Mouse (Mus musculus) embryo, embryonic 11 days (tissue): ENCODE data around the gene Zfp583.
"Not testable (repeated sequence)": the region's sequence is repeated elsewhere in the genome, so short reads cannot be mapped to it uniquely, and the experiment has no call there.

ENCODE experiments used
- DNase-seq: peaks from one replicate; pipeline ENCODE4 v3.0.0-alpha.2; 2015

The Zfp583 gene

GRCm38 (mm10) chr7:6331233-6331956 is at the start of gene Zfp583:
Gene Zfp583, minus strand, starts transcription at chr7:6331285.
- peak; percentile 94 for DNase-seq

DNA sequence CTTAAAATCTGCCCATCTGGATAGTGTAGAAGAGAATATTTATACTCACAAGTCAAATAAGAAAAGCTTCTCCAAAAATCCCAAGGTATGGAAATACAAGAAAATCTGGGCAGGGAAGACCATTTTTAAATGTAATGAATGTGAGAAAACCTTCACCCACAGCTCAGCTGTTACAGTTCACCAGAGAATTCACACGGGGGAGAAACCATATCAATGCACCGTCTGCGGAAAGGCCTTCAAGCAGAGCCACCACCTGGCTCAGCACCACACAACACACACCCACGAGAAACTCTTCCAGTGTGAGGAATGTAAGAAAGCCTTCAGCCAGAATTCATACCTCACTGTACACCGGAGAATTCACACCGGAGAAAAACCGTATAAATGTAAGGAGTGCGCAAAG is 47.4 kb upstream of the Zfp583 start:
- DNase-seq = no peak

DNA sequence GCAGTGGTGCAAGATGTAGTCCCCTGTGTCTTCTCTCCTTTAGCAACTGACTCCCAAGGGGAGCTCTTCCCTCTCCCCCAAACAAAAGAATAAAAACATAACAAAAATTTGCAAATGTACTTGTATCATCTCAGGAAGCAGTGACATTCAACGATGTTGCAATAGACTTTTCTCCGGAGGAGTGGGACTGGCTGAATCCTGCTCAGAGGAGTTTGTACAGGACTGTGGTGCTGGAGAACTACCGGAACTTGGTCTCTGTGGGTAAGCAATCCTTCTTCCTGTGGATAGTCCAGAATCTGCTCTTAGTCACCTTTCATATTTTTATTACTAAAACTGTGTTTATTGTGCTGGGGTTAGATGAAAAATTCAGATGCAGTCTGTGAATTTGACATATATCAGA is 41.9 kb upstream of the Zfp583 start:
- DNase-seq = no peak

DNA sequence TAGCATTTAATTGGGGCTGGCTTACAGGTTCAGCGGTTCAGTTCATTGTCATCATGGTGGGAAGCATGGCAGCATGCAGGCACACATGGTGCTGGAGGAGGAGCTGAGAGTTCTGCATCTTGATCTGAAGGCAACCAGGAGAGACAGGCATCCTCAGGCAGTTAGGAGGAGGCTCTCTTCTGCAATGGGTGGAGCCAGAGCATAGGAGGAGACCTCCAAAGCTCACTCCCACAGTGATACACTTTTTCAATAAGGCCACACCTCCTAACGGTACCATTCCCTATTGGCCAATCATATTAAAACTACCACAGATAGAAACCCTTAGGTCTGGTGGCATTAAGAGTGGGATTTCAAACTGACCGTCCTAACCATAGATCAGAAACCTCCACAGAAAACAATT is 38.4 kb upstream of the Zfp583 start:
- no peak for DNase-seq

DNA sequence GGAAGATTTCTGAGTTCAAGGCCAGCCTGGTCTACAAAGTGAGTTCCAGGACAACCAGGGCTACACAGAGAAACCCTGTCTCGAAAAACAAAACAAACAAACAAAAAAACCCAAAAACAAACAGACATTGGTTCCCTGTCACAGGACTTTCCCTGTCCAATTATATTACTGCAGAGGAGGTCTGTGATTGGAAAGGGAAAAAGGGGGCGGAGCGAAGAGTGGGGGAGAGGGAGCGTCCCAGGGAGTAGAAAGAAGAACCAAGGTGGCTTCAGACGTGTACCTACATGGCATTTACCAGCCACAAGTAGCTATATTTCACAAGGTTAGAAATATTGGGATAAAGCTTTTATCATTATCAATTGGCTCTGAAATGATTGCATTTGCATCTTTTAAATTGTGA is 37.1 kb upstream of the Zfp583 start:
- DNase-seq = not testable (repeated sequence)

- no peak for DNase-seq
Observed at GRCm38 (mm10) chr7:6367185-6367584, 36.1 kb upstream of the Zfp583 start.

DNA sequence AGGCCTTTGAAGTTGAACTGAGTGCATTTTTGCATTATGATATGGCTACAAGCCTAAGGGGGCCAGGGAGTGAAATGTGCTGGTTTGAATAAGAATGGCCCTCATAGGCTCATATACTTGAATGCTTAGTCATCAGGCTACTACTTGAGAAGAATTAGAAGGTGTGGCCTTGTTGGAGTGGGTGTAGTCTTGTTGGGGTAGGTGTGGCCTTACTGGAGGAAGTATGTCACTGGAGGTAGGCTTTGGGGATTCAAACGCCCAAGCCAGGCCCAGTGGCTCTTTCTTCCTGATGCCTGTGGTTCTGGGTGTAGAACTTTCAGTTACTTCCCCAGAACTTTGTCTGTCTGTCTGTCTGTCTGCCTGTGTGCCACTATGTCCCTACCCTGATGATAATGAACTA is 33.7 kb upstream of the Zfp583 start:
- DNase-seq = no peak

DNA sequence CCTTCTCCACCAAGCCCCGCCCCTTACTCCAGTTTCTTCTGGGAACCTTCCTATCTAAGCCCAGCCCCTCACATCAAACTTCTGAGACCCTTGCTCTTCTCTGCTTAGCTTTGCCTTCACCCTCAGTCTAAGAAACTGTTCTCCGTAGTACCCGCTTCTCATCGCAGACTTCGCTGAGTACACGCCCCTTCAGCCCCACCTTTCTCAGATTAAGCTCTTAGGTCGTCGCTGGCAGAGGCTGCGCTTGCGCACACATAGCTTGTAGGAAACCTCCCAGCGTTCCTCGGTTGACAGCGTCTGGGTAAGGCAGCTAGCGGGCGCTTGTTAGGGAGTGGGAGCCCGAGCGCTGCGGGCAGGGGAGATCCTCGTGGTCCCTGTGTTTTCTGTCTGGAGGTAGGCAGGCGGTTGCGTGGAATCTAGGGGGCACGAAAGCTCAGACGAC is 32.0 kb upstream of the Zfp583 start, which contains the start of gene Zfp78:
TSS of gene Zfp78 (plus strand) at position 234 of the 442 bp plus-strand sequence.
- DNase-seq = peak; percentile 96

- peak; percentile 99 for DNase-seq
Observed at GRCm38 (mm10) chr7:6362268-6363046, 31.4 kb upstream of the Zfp583 start.

DNA sequence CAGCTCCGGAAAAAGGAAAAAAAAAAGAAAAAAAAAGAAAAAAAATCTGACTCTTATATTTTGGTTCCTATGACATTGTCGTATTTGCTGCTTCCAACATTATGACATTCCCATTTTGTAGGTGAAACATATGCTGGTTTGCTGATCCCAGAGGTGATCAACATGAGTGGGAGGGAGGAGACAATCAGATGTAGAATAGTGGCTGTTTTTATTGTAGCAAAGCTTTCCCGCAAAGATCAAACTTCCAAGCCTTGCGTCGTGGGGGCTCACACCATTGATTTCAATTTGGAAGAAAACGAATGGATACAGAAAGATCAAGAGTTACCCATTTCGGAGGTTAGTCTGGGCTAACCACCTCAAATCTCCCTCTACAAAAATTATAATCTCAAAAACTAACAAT is 30.7 kb upstream of the Zfp583 start:
- no peak for DNase-seq

DNA sequence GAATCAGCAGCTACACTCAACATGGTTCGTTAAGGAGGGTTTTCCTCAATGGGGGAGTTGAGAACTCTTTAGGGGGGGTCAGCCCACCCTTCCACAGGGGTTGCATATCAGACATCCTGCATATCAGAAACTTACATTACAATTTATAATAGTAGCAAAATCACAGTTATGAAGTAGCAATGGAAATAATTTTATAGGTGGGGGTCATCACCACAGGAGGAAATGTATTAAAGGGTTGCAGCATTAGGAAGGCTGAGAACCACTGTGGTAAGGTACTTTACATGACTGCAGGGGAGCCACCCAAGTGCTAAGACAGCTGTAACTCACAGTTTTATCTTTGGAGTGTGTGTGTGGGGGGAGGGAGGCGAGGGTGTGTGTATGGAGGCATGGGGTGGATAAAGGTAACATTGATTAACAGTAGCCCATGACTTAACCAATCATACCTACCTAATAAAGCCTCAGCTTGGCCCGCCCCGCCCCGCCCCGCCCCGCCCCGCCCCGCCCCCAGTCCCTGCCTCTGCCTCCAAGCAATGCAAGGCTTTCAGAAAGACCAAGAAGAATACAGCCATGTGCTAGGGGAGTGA is 29.5 kb upstream of the Zfp583 start:
- no peak for DNase-seq

- peak; percentile 72 for DNase-seq
Observed at GRCm38 (mm10) chr7:6358937-6359590, 28.0 kb upstream of the Zfp583 start.

DNA sequence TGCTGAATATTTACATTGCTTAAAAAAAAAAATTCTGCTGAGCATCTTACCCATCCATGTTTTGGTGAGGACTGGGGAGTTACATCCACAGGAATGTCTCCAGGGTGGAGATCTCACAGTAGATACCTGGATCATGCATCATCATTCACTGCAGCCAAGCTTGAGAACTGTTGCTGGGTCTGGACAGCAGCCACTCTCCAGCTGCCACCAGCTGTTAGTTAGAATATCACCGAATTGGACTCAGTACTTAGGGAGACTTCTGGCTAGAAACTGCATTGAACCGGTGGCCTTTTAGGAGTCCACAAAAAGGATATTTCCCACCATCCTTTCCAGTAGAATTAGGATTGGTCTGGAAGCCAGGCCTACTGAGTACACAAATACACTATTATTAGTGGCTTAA is 27.0 kb upstream of the Zfp583 start:
- no peak for DNase-seq

DNA sequence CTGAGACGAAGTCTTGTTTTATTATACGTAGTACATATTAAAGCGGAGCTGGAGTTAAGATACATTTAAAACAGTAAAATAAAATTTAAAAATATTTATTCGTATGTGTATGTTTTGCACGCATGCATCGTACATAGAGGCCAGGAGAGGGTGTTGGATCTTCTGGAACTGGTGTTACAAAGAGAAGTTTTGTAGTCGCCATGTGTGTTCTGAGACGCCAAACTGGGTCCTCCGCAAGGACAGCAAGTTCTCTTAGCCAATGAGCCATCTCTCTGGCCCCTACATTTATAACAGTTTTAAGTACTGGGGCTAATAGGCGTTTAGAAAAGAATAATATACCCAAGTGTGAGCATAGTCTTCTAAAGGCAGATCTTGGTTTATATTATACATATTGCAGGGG is 13.0 kb upstream of the Zfp583 start:
- DNase-seq = no peak

- peak; percentile 93 for DNase-seq
Observed at GRCm38 (mm10) chr7:6343501-6344071, 12.5 kb upstream of the Zfp583 start, which contains the start of gene Gm3854. Gene Gm3854, plus strand, starts transcription at chr7:6343759.

GRCm38 (mm10) chr7:6339865-6340264 is 8.8 kb upstream of the Zfp583 start:
- no peak for DNase-seq

DNA sequence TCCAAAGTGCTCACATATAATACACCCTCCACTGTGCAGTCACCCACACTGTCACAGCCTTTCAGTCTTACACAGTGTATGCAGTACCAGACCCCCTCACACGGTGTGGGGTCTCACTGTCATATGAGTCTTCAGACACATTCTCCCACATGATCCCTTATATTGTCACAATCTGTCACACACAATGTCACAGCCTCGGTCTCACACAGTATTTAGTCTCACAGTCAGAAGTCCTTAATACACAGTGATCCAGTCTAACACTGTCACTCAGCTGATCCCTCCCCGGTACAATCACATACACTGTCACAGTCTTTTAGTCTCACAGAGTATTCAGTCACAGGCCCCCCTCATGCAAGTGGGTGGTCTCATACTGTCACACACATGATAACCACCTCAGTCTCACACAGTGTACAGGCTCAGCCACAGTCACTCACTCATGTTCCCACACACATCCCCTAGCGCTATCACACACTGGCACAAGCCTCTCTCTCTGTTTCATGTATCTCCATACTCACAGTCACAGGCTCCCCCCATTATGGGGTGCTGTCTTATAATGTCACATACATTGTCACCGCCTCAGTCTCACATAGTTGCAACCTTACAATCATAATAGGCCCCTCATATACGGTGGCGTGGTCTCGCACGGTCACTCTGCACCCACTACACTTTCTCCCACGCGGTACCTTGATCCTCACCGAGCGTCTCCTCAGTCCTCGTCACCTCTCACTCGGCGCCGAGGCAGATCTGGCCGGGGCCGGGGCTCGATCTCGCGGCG is 440 bp downstream of the Zfp583 start:
- peak; percentile 8 for DNase-seq

- not testable (repeated sequence) for DNase-seq
Observed at GRCm38 (mm10) chr7:6300796-6301195, 30.3 kb downstream of the Zfp583 start.

DNA sequence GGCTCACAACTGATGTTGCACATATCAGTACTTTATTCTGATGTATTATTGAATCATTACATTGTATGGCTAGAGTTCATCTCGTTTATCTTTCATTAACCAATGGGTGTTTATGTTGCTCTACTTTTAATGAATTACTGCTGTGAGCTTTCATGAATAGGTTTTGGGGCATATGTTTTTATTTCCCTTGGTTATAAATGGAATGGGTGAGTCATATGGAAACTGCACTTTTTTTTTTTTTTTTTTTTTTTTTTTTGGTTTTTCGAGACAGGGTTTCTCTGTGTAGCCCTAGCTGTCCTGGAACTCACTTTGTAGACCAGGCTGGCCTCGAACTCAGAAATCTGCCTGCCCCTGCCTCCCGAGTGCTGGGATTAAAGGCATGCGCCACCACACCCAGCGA is 40.0 kb downstream of the Zfp583 start:
- DNase-seq = not testable (repeated sequence)

DNA sequence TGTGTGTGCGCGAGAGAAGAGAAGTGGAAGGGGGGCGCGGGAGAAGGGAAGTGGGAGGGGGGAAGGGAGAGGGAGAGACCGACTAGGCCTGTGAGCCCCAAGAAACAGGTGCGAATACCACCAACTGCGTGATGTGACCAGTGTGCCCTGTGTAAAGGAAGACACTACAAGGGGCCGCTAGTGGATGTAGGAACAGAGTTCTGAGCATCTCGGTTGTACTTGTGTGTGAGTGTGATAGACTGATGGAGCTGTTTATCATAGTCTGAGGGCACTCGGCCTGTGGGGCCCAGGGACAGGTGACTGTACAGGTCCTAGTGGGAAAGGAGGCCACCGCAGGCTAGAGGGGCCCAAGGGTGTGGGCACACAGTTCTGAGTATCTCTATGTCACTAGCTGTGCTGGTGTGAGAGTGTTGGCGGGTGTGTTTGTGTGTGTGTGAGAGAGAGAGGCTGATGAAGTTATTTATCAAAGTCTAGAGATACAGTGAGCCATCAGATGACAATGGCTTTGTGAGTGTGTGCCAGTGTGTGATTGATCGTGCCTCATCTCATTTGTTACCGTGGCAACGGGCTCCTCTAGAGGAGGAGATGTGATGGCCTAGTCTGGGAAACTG is 44.1 kb downstream of the Zfp583 start:
- DNase-seq = peak; percentile 60
